Mouse (Mus musculus) right cerebral cortex, postnatal 36 days (tissue): ENCODE data around the gene Dnajc5.

Experiments used
- DNase-seq, 2 experiments: peaks; one replicate each; pipeline ENCODE4 v3.0.0; 2022; ENCODE audit warnings: low spot score in 2 of 2, mixed read lengths in 1 of 2

The Dnajc5 gene

GRCm38 (mm10) chr2:181511231-181511630 lies 9.1 kb upstream of the Dnajc5 start:
- no peak for DNase-seq

- DNase-seq = no peak
These were observed 1.1 kb upstream of the Dnajc5 start for GRCm38 (mm10) chr2:181519201-181519600.

GRCm38 (mm10) chr2:181520936-181521227 lies 597 bp downstream of the Dnajc5 start:
- no peak for DNase-seq

DNA sequence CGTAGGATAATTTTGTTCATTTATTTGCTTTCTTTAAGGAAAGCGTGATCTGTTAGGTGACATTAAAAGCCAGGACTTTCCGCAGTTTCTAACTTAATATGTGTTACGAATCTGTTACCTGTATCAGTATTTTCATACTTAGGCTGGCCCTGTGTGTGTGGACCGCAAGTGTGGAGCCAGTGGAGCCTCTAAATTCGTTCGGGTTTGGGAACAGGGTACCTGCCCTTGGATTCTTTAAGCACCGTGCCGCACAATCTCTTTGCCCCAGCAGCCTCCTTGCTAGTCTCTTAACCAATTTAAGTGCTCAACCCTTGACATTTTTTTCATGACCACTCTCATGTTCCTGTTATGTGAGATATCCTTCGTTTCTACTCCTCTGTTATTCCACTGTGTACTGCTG lies 1.2 kb downstream of the Dnajc5 start:
- no peak for DNase-seq

- no peak for DNase-seq
These were observed 2.5 kb downstream of the Dnajc5 start for GRCm38 (mm10) chr2:181522811-181523210.

DNA sequence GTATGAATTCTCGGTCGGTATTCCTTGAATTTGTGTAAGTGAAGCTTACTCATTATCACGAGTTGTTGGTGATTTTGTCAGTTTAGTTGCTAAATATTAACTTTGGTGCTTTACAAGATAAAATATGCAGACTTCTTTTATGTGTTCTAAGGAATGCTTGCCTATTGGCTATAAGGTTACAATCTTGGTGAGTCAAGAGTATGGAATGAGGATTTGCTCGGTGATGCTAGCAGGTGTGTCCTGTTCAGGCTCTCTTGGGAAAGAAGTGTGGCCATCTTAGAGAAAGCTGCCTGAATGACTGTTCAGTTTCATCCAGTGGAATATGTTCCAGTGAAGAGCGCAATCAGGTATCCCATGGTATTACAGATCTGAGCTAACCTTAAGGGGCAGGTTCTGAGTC lies 5.2 kb downstream of the Dnajc5 start:
- DNase-seq = no peak

DNA sequence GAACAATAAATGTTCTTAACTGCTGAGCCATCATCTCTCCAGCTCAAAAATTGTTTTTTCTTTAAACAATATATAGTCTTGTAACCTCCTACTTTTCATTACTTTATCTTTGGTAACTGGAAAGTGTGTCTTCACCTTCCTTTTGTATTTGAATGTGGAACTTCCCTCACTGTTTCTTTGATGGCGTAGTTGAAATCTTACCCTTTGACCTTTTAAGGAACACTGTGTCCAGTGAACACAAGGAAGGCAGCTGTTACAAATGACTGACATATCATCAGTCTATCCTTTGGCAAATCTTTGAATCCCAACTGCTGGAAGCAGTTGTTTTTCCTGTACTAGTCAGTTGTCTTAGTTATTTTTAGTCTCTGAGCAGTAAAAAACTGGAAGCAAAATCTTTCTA lies 8.8 kb downstream of the Dnajc5 start:
- DNase-seq = no peak

GRCm38 (mm10) chr2:181532589-181532988 lies 12.3 kb downstream of the Dnajc5 start:
- no peak for DNase-seq

DNA sequence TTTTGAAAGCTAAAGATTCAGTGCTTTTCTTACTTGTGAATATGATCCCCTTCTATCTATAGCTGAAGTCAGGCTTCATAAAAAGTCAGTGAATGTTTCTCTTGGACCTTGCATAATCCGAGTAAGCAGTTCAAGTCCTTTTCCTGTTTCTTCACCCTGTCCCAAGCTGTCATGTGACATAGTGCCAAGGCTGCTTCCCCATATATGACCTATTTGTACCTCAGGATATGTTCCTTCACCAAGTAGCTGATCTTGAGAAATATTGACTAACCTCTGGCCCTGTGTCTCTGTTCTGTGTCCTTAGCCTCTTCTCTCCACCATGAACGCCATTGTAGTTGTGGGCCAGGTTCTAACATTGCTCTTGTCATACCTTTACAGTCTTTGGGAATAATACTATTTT lies 16.1 kb downstream of the Dnajc5 start:
- DNase-seq = no peak

DNA sequence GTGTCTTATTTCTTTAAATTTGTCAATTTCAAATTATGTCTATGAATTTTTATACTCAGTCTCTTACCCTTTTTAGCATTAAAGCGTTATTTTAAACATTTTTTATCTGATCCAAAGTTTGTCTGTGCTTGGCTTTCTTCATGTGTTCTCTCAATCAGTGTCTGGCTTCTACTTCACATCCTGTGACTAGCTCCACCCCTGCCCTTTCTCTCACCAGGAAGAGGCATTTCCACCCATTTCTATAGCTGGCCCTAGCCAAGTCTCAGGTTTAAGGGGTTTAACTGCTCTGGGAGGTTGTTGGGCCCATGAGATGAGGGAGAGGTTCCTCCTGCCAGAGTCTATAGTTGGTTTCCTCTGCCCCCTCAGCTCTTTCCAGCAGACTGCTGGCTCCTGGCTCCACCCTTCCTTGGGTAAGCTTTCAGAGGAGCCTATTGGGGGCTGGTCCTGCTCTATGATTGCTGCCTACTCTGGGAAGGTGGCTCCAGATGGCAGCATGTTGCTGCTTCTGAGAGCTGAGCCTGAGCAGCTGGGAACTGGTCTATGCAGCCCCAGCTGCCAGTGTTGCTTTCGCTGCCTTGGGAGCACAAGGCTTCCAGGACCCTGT lies 17.3 kb downstream of the Dnajc5 start:
- DNase-seq = peak; percentile 61 to 81

- no peak for DNase-seq
These were observed 21.6 kb downstream of the Dnajc5 start for GRCm38 (mm10) chr2:181541761-181542380.

DNA sequence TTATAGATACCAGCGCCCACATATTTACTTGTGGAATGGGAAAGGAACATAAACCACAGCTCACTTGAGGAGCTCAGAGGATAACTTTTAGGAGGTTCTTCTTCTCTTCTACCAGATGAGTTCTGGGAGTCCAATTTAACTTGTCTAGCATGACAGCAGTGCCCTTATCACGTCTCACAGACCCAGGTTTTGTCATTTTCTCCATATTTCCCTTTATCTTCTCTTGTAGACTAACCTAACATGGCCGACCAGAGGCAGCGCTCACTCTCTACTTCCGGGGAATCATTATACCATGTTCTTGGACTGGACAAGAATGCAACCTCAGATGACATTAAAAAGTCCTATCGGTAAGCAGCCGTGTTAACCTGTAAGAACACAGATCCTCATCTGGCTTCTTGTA lies 25.9 kb downstream of the Dnajc5 start:
- DNase-seq = no peak

GRCm38 (mm10) chr2:181548227-181548626 lies 27.9 kb downstream of the Dnajc5 start:
- DNase-seq = no peak

DNA sequence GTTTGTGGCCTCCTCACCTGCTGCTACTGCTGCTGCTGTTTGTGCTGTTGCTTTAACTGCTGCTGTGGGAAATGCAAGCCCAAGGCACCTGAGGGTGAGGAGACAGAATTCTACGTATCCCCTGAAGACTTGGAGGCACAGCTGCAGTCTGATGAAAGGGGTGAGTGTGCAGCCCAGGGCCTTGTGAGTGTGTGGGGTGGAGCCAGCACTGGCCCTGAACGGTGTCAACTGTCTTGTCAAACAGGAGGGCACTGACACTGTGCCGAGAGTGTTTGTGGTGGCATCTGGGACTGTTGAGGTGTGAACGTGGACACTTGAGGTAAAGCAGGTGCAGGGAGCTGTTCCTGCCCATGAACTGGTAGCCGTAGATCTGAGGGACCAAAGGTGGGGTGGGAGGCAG lies 28.4 kb downstream of the Dnajc5 start:
- no peak for DNase-seq

DNA sequence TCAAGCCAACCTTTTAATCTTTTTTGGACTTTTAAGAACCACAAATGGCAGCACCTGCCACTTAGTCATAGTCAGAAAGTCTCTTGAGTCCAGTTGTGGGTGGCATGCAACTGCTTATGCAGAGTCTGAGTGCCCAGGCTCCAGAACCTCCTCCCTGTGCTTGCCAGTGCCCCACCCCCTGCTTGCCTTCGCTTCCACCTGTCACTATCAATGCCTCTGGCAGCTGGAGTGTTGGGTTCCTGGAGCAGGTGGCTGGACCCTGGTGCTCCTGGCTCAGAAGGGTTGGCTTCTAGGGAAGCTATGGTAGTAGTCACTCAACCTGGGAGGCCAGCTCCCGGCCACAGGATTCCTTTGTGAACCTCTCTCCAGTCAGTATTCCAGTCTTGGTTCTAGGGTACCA lies 29.9 kb downstream of the Dnajc5 start:
- no peak for DNase-seq

- DNase-seq = no peak
These were observed 33.5 kb downstream of the Dnajc5 start for GRCm38 (mm10) chr2:181553772-181554171.

GRCm38 (mm10) chr2:181567338-181567737 lies 47.1 kb downstream of the Dnajc5 start:
- DNase-seq = no peak

DNA sequence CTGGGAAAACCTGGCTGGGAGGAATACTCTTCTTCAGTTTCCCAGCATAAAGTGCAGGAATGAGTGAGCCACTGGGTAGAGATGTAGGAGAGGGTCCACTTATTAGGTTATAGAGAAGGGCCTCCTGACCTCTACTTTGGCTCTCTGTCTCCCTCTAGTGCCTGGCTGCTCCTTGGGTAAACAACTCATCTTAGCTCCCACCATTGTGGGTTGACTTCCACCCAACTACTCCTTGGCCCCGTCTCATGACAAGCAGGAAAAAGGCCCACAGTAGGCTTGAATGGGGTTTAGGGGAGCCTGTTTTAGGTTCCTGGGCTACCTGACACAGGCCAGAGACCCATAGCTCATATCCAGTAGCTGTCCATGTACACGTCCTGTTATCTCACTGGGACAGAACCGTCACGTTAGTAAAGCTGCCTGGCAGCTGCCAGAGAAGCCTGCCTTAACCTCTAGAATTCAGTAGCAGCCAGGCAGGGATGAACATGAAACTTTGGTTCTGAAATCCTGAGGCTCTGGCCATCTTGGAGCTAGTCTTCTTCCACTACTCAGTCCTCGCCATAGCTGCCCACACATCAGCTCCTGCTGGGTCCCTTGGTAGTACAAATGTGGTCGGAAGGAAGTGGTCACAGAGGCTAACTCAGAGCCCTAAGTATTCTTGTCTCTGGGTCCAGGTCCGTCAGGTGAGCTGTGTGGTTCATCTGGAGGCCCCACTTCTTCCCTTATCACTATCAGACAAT lies 48.2 kb downstream of the Dnajc5 start:
- DNase-seq = no peak

GRCm38 (mm10) chr2:181569856-181570255 lies 49.6 kb downstream of the Dnajc5 start:
- no peak for DNase-seq

DNA sequence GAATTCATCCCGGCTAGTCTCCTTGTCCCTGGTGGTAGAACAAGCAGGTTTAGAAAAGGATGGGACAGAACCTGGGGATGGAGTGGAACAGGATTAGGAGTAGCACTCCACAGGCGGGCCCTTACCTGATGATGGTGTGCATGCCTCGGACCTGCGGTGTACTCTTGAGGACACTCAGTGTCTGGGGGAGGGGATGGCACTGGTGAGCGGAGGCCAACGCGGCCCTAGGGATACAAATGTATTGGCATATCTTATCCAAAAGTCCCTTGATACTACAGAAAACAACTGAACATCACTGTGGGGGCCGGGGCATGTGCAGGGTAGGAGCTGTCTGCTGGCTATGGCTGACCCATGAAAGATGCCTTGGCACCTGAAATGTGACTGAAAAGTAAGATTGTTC lies 50.1 kb downstream of the Dnajc5 start:
- no peak for DNase-seq

- DNase-seq = no peak
These were observed 50.8 kb downstream of the Dnajc5 start for GRCm38 (mm10) chr2:181570921-181571595.

DNA sequence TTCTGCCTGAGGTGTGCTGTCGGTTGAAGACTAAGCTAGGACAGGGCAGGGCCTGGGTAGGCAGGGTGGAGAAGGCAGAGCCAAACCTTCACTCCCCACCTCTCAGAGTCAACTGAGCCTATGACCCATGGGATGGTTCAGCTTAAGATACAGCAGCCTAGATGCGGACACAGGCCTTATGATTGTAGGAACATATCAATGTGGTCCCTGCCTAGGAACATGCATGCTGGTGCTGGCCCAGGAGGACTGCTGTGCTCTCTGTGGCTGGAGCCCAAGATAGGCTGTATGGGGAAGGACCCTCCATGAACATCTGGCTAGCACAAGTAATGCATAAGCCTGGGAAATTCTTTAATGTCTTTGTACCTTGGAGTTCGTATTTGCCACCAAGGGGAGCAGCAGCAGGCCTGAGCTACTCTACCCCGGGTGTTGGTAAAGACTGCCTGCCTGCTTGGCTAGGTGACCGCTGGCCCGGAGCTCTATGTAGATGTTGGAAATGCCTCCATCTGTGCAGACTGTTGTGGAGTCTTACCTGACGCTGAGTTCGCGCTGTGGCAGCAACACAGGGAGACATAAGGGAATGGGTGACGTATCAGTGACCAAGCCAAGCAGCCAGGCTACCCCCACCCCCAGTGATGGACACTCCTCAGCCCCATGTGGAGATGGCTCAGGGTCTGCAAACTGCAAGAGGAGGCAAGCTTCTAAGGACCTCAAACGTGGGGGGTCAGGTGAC lies 51.8 kb downstream of the Dnajc5 start:
- DNase-seq = no peak
